Mouse (Mus musculus) liver, embryonic 12.5 days (tissue): ENCODE data around the gene Pbld1. TPM values are rescaled to one million over a fixed set of nuclear protein-coding genes. Genes with fewer than 3 reads are reported as not detected.

Experiments
- ATAC-seq: fragments of 200-750 bp; cut with Nextera tagmentation; 2 replicates; pipeline ENCODE4 v1.8.0; 2017; ENCODE audit warnings: moderate number of reproducible peaks, mild to moderate bottlenecking, moderate library complexity
- H3K27ac ChIP-seq: fragments of 300-500 bp; sonication (generic); 2 replicates; pipeline ENCODE4 v1.5.1; 2016; ENCODE audit warnings: mild to moderate bottlenecking
- H3K27me3 ChIP-seq: fragments of 300-500 bp; sonication (generic); replicated peaks from 2 replicates; pipeline ENCODE4 v1.6.1; 2016; ENCODE audit warnings: mild to moderate bottlenecking, moderate library complexity
- H3K36me3 ChIP-seq: fragments of 300-500 bp; sonication (generic); 2 replicates; pipeline ENCODE4 v1.6.1; 2016; ENCODE audit warnings: mild to moderate bottlenecking, moderate library complexity
- H3K4me1 ChIP-seq: fragments of 300-500 bp; sonication (generic); 2 replicates; pipeline ENCODE4 v1.6.1; 2016
- H3K4me2 ChIP-seq: fragments of 300-500 bp; sonication (generic); 2 replicates; pipeline ENCODE4 v1.6.1; 2016; ENCODE audit warnings: mild to moderate bottlenecking, moderate library complexity
- H3K4me3 ChIP-seq: fragments of 300-500 bp; sonication (generic); 2 replicates; pipeline ENCODE4 v1.5.1; 2016; ENCODE audit warnings: mild to moderate bottlenecking, moderate library complexity
- H3K9ac ChIP-seq: fragments of 300-500 bp; sonication (generic); 2 replicates; pipeline ENCODE4 v1.6.1; 2016; ENCODE audit warnings: mild to moderate bottlenecking, moderate library complexity
- H3K9me3 ChIP-seq: fragments of 300-500 bp; sonication (generic); replicated peaks from 2 replicates; pipeline ENCODE4 v1.6.1; 2016; ENCODE audit warnings: mild to moderate bottlenecking, moderate library complexity
- WGBS: fragments of 180-500 bp; shearing (Covaris S2); methylation state at CpG from one replicate; pipeline ENCODE4 v1.1.7; 2016; ENCODE audit not compliant: insufficient replicate concordance; 5-methylcytosine and 5-hydroxymethylcytosine counted together
- polyA plus RNA-seq: library from polyadenylated mRNA; unstranded; fragments of >200 nt; fragmentation: Nextera tagmentation; extraction: Ambion mirVana; gene quantifications from 2 replicates; pipeline ENCODE4 v1.2.1, GENCODE M21; 2016

Gene Pbld1
- polyA plus RNA-seq, 1 experiment from 2014 or later: 2.2 TPM

DNA sequence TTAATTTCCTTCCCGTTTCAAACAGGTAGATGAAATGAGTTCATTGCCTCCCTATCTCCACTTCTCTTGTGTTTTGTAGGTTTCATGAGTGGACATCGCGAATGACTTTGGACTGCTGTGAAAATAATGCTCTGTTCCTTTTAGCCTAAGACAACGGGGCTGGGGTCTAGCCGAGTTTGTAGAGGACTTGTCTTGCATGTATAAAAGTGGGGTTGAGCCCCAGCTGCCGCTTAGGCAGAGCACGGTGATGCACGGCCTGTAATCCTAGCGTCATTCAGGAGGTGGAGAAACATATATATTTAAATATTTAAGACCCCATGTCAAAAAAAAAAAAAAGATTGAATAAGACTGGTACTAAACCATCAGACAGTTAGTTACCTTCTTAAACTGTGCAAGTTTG is 40.7 kb downstream of the Pbld1 start:
- ATAC-seq: no peak
- Histone ChIP-seq H3K4me2 (peak overlapping the region; percentile 69), H3K9me3 (no peaks in the 10 kb centered on the region), H3K36me3 (no peaks in the 10 kb centered on the region), H3K27ac (no peak overlapping the region), H3K9ac (no peak overlapping the region), H3K27me3 (peaks cover 65% of the 10 kb centered on the region), H3K4me3 (peak overlapping the region; percentile 50), H3K4me1 (peaks cover 6% of the 10 kb centered on the region; the same call in 1 of the 2 replicates)
- WGBS: 16% methylated on average over 9 of the region's 9 CpGs

DNA sequence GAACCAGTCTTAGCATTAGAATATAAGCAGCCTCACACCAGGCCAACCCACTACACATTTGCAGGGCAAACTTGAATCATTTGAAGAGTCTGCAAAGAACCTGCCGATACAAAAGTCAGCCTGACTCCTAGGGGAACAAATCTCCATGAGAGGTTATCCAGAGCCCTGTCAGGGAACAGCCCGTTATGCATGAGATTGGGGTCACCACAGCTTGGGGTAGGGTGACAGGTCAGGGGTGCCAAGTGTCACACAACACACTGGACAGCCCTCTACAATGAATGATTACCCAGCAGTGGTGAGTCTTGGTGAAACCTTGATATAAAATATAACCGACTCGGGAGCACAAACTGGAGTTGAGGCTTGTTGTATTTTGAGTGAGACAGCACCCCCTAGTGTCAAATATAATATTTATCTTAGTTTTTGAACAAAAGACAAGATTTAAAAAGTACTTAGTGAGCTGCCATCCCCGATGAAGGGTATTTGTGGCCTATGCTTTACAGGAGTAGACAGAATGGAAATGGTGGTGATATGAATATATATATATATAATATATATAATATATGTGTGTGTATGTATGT is 53.2 kb downstream of the Pbld1 start:
- no peak for ATAC-seq
- H3K9me3 ChIP-seq: no peaks in the 10 kb centered on the region
- 58% methylated on average over 5 of the region's 5 CpGs for WGBS
- no peaks in the 10 kb centered on the region for H3K27me3 ChIP-seq
- no peak overlapping the region for H3K4me3 ChIP-seq
- no peak overlapping the region for H3K27ac ChIP-seq
- H3K4me2 ChIP-seq: no peak overlapping the region
- H3K36me3 ChIP-seq: no peaks in the 10 kb centered on the region
- H3K4me1 ChIP-seq: no peaks in the 10 kb centered on the region
- no peak overlapping the region for H3K9ac ChIP-seq

DNA sequence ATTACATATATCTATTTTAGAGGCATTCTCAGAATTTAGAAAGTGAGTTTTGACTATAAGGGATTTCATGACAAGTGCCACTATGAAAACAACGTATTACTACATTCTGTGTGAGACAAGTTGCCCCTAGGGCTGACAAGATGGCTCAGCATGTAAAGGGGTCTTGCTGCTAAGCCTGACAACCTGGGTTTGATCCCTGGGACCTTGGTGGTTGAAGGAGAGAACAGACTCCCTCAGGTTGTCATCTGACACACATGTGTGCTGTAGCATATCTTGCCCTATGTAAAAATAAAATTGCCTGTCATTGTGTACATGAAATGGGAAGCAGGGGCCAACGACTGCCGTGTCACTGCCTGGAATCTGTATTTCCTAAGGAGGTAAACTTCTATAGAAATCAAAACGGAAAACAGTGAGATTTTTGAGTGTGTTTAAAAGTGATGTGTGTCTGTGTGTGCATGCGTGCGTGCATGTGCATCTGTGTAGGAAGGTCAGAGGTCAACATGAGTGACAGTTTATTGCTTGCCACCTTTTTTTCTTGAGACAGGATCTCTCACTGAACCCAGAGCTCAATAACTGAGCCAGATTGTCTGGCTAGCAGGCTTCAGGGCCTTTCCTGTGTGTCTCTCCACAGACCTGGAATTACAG is 53.9 kb downstream of the Pbld1 start:
- no peaks in the 10 kb centered on the region for H3K9me3 ChIP-seq

DNA sequence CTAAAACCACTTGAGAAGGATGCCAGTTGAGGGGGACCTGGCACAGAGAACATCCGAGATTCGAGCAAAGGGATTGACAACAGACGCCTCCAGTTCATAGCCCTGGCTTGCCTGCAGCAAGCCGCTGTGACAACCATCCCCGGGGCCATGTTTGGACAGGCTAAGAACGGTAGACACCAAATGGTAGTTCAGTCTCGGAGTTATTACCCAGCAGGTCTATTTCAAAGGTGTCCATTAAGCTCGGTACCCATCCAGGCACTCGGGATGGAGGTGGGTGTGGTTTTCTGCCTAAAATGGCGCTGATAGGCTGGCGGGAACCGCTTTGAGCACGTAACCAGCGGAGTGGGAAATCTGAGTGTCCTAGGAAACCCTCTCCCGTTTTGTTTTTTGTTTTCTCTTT is 55.9 kb downstream of the Pbld1 start:
- no peaks in the 10 kb centered on the region for H3K36me3 ChIP-seq
- H3K9me3 ChIP-seq: no peaks in the 10 kb centered on the region
- WGBS: 71% methylated on average over 15 of the region's 15 CpGs
- no peak for ATAC-seq
- H3K27ac ChIP-seq: no peak overlapping the region
- H3K9ac ChIP-seq: no peak overlapping the region
- H3K4me1 ChIP-seq: no peaks in the 10 kb centered on the region
- H3K4me2 ChIP-seq: no peak overlapping the region
- no peak overlapping the region for H3K4me3 ChIP-seq
- no peaks in the 10 kb centered on the region for H3K27me3 ChIP-seq

More for the DNA sequence above, 53.9 kb downstream of the Pbld1 start:
- Histone ChIP-seq H3K9ac (no peak overlapping the region), H3K4me2 (no peak overlapping the region), H3K36me3 (no peaks in the 10 kb centered on the region), H3K27me3 (no peaks in the 10 kb centered on the region), H3K27ac (no peak overlapping the region), H3K4me1 (no peaks in the 10 kb centered on the region), H3K4me3 (no peak overlapping the region)
- 71% methylated on average over 6 of the region's 6 CpGs for WGBS
- no peak for ATAC-seq

DNA sequence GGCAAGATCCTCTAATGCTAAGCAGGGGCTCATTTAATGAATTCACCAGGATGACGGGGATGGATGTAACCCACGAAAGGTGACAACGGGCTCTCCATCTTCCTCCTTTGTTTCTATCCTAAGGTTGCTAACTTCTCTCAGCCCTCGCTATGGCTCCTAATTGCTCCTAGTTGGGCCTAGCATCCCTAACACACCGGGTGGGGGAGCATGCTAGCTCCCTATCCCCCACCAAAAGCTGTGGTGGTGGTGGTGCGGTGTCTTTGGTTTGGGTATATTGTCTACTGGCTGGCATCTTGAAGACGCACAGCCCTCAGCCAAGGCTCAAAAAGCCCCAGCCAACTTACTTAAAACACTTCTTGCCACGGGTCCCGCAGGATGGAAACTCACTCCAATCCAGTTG is 56.4 kb downstream of the Pbld1 start:
- Histone ChIP-seq H3K4me1 (no peaks in the 10 kb centered on the region), H3K36me3 (no peaks in the 10 kb centered on the region), H3K27ac (no peak overlapping the region), H3K27me3 (no peaks in the 10 kb centered on the region), H3K9me3 (no peaks in the 10 kb centered on the region), H3K4me3 (no peak overlapping the region), H3K4me2 (no peak overlapping the region), H3K9ac (no peak overlapping the region)
- 83% methylated on average over 9 of the region's 9 CpGs for WGBS
- ATAC-seq: no peak

DNA sequence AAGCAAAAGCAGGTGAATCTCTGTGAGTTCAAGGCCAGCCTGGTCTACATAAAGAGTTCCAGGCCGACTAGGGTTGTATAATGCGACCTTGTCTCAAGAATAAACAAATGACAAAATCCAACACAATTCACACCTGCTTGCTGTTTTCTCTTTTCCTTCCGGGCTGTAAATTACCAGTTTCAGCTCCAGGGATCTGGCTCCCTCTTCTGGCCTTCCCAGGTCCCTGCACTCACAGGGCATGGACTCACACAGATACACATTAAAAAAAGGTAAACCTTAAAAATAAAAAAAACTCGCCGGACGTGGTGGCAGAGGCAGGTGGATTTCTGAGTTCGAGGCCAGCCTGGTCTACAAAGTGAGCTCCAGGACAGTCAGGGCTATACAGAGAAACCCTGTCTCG is 57.6 kb downstream of the Pbld1 start:
- no peak overlapping the region for H3K4me2 ChIP-seq
- no peak for ATAC-seq
- H3K4me3 ChIP-seq: no peak overlapping the region
- WGBS: 72% methylated on average over 8 of the region's 8 CpGs
- H3K27ac ChIP-seq: no peak overlapping the region
- no peak overlapping the region for H3K9ac ChIP-seq
- H3K36me3 ChIP-seq: no peaks in the 10 kb centered on the region
- no peaks in the 10 kb centered on the region for H3K27me3 ChIP-seq
- no peaks in the 10 kb centered on the region for H3K9me3 ChIP-seq
- H3K4me1 ChIP-seq: no peaks in the 10 kb centered on the region

DNA sequence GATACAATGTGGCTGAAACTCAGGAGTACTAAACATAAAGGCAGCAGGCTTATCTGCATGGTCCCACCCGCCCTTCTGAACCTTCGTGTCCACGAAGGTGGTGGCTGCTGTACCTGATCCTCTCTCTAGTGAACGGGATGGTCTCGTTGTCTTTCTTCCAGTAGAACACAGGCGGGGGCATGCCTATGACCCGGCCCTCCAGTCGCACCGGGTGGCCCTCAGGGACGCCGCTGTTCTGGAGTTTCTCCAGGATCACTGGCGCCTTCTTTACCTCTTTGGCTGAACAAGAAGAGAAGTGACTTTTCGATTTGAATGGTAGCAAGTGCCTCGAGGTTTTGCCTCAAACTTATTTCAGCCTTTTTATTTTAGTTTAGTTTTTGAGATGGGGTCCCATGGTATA is 60.0 kb downstream of the Pbld1 start:
- Histone ChIP-seq H3K9ac (no peak overlapping the region), H3K9me3 (no peaks in the 10 kb centered on the region), H3K36me3 (no peaks in the 10 kb centered on the region), H3K27ac (no peak overlapping the region), H3K27me3 (no peaks in the 10 kb centered on the region), H3K4me2 (no peak overlapping the region), H3K4me3 (no peak overlapping the region), H3K4me1 (no peaks in the 10 kb centered on the region)
- 54% methylated on average over 14 of the region's 14 CpGs for WGBS
- ATAC-seq: no peak

DNA sequence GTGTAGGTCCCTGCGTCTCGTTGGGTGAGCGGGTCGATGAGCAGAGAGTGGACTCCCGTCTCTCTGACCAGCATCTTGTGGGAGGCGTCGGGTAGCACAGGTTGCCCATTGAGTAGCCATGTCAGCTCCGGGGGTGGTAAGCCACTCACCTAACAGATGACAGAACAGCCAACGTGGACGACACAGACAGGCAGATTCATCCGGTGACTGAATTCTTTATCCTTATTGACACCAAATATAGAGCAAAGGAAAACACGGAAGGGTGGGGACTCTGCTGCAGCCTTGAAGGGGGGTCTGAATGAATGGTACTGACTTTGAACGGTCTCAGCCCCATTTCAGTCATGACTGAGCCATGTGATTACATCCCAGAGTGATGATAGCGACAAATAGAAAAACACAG is 62.0 kb downstream of the Pbld1 start:
- Histone ChIP-seq H3K9me3 (no peaks in the 10 kb centered on the region), H3K27me3 (no peaks in the 10 kb centered on the region), H3K36me3 (no peaks in the 10 kb centered on the region), H3K9ac (no peak overlapping the region), H3K27ac (no peak overlapping the region), H3K4me3 (no peak overlapping the region), H3K4me1 (no peaks in the 10 kb centered on the region), H3K4me2 (no peak overlapping the region)
- 74% methylated on average over 14 of the region's 14 CpGs for WGBS
- no peak for ATAC-seq

DNA sequence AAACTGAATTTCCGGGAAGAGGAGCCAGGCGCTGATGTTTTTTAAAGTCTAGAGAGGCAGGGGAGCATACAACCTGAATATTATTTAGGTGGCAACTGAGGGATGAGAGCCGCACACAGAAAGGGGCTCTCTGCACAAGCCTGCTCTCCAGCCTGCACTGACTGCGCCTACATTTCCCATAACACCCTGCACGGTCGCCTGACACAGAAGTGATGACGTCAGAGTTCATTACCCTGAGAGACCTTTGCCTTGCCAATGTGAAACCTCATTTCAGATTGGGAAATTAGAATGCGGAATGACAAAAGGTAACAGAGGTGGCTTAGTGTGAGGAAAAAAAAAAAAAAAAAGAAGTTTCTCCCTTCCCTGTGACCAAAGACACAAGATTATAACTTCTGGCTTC is 62.6 kb downstream of the Pbld1 start:
- no peaks in the 10 kb centered on the region for H3K27me3 ChIP-seq
- no peak overlapping the region for H3K4me3 ChIP-seq
- no peak overlapping the region for H3K27ac ChIP-seq
- WGBS: 39% methylated on average over 8 of the region's 8 CpGs
- H3K4me2 ChIP-seq: no peak overlapping the region
- H3K36me3 ChIP-seq: no peaks in the 10 kb centered on the region
- no peaks in the 10 kb centered on the region for H3K4me1 ChIP-seq
- no peaks in the 10 kb centered on the region for H3K9me3 ChIP-seq
- no peak; the same call in 1 of the 2 replicates for ATAC-seq
- no peak overlapping the region for H3K9ac ChIP-seq

DNA sequence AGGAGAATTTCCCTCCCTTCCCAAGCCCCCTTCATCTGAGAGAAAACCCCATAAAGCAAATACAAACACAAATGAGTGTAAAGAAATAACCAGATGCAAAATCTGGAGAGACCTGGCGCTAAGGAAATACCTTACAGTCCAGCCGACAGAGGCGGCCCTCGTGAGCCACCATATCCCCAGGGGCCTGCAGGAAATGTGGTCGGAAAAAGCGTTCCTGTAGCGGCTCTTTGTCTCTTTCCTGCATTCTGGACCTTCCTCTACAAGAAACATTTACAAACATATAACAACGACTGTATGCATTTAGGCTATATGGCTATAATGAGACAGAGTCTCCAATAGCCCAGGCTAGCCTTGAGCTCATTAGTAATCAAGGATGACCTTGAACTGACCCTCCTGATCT is 63.2 kb downstream of the Pbld1 start:
- Histone ChIP-seq H3K27me3 (no peaks in the 10 kb centered on the region), H3K9ac (no peak overlapping the region), H3K27ac (no peak overlapping the region), H3K4me2 (no peak overlapping the region), H3K4me1 (no peaks in the 10 kb centered on the region), H3K4me3 (no peak overlapping the region), H3K9me3 (no peaks in the 10 kb centered on the region), H3K36me3 (no peaks in the 10 kb centered on the region)
- 56% methylated on average over 8 of the region's 8 CpGs for WGBS
- ATAC-seq: no peak

DNA sequence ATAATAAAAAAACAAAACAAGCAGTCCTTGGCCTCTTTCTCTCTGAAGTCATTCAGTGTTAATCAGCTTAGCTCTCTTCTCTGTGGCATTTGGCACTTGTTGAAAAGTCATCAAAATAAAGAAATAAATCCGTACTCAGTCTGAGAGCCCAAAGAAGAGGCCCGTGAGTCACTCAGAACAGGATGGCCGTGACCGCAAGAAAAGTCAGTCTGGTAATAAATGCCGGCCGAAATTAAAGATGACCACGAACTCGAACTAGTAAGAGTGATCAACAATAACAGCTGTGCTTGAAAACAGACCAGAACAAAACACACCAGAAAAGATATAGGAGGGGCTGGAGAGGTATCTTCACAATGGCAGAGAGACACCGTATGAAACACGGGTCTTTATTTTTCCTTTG is 64.1 kb downstream of the Pbld1 start:
- WGBS: 81% methylated on average over 10 of the region's 10 CpGs
- no peaks in the 10 kb centered on the region for H3K9me3 ChIP-seq
- H3K4me2 ChIP-seq: no peak overlapping the region
- no peak overlapping the region for H3K27ac ChIP-seq
- H3K4me3 ChIP-seq: no peak overlapping the region
- 0 out of 2 replicates have a peak, but pooled peaks cover 3% of the 10 kb centered on the region for H3K27me3 ChIP-seq
- no peak for ATAC-seq
- H3K9ac ChIP-seq: no peak overlapping the region
- no peaks in the 10 kb centered on the region for H3K36me3 ChIP-seq
- no peaks in the 10 kb centered on the region for H3K4me1 ChIP-seq

DNA sequence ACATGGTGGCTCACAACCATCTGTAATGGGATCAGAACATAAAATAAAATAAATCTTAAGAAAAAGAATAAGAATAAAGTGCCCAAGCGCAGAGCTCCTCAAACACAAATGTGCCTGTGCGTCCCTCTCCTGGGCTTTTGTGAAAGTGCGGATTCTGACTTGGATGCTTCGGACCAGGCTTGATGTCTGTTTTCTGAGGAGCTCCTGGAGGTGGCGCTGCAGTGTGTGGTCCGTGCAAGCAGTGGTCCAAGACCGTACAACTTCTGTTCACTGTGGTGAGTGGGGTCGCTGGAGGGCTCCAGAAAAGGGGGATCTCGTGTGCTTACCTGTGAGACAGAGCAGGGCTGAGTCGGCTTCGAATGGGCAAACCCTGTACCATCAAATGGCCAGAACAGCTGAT is 65.4 kb downstream of the Pbld1 start:
- 41% methylated on average over 11 of the region's 11 CpGs for WGBS
- H3K9ac ChIP-seq: no peak overlapping the region
- H3K27me3 ChIP-seq: 0 out of 2 replicates have a peak, but pooled peaks cover 3% of the 10 kb centered on the region
- no peak overlapping the region for H3K4me2 ChIP-seq
- no peak overlapping the region for H3K4me3 ChIP-seq
- H3K4me1 ChIP-seq: no peaks in the 10 kb centered on the region
- H3K9me3 ChIP-seq: no peaks in the 10 kb centered on the region
- no peak for ATAC-seq
- no peaks in the 10 kb centered on the region for H3K36me3 ChIP-seq
- H3K27ac ChIP-seq: no peak overlapping the region

DNA sequence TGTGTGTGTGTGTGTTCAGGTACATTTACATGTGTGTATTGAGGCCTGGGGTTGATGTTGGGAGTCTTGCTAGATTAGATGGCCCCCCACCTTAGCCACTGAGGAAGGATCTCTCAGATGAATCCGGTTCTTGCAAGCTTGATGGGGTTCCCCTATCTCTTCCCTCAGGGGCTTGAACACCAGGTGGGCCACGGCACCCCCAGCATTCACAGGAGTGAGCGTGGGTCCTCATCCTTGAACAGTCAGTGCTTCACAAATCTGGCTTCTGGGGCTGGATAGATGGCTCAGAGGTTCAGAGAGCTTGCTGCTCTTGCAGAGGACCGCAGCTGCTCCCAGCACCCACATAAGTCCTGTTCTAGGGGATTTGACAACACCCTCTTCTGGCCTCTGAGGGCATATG is 66.2 kb downstream of the Pbld1 start:
- H3K4me1 ChIP-seq: no peaks in the 10 kb centered on the region

More for the DNA sequence above, 66.2 kb downstream of the Pbld1 start:
- Histone ChIP-seq H3K9me3 (no peaks in the 10 kb centered on the region), H3K27ac (no peak overlapping the region), H3K4me3 (no peak overlapping the region), H3K4me2 (no peak overlapping the region), H3K27me3 (0 out of 2 replicates have a peak, but pooled peaks cover 3% of the 10 kb centered on the region), H3K9ac (no peak overlapping the region), H3K36me3 (no peaks in the 10 kb centered on the region)
- ATAC-seq: no peak
- WGBS: 68% methylated on average over 4 of the region's 4 CpGs
